Comparison of ENCODE assay signal across 8 mouse cellular contexts in the genomic region with DNA sequence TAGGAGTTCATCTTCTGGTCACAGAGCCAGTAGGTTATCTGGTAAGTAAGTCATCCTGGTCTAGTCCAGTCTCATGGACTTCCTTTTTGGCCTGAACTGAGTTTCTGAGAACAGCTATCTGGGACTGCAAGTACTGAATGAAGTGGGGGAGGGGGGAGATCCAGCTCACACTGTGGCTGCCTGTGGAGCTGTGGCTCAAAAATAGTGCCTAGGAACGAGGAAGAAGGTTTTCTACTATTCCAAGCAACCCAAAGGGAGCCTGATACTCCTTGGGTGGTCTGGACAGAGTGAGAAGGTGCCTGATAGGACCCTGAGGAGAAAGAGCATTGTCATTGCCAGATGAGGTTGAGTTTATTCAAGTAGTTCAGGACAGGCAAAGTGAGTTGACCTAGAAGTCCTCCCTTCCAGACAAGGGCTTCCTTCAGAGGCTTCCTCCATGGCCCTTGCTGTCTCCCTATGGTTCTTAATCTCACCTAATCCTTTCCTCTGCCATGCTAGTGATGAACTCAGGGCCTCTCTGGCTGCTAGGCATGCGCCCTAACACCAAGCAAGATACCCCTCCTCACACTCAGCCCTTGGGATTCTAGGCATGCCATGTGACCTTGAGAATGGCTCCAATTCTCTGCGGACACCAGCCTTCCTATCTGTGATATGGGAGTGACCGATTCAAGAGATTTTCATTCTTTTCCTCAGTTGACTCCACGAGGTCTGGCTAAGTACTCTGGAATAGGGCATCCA. TPM values are rescaled to one million over a fixed set of nuclear protein-coding genes. Genes with fewer than 3 reads are reported as not detected.
DNase-seq lines count a peak whose midpoint lies in the region; ATAC-seq lines count a peak whose summit lies in the region.

No protein-coding gene starts in this region.

- H3K9me3 ChIP-seq in lung, embryonic 15.5 days: no peaks in the 10 kb centered on the region
- 0 out of 2 replicates have a peak, but pooled peaks cover 2% of the 10 kb centered on the region for H3K9me3 ChIP-seq in heart, embryonic 16.5 days (replicated peaks; ENCODE audit: control insufficient read depth, low read length)
- H3K9me3 ChIP-seq in midbrain, embryonic 10.5 days (replicated peaks): no peaks in the 10 kb centered on the region

- WGBS in lung, embryonic 15.5 days: 25% methylated on average over 5 of the region's 5 CpGs
- WGBS in heart, embryonic 16.5 days: 23% methylated on average over 5 of the region's 5 CpGs
- 34% methylated on average over 5 of the region's 5 CpGs for WGBS in midbrain, embryonic 10.5 days

- peaks cover 10% of the 10 kb centered on the region; the same call in 1 of the 2 replicates for H3K36me3 ChIP-seq in lung, embryonic 15.5 days
- H3K36me3 ChIP-seq in heart, embryonic 16.5 days (ENCODE audit: control insufficient read depth, insufficient read depth): peaks cover 9% of the 10 kb centered on the region
- H3K36me3 ChIP-seq in midbrain, embryonic 10.5 days: peaks cover 14% of the 10 kb centered on the region

- peak; percentile 43 to 44 for DNase-seq in adrenal gland, adult (ENCODE audit: inconsistent age in 2 of 2, low spot score in 1 of 2)
- no peak for DNase-seq in adrenal gland, adult 8-10 months
- DNase-seq in lung, postnatal 4 days: no peak
- DNase-seq in midbrain, embryonic 10.5 days (ENCODE audit: low spot score): peak; percentile 20
- DNase-seq in urinary bladder, postnatal 36 days (ENCODE audit: low spot score in 2 of 2): no peak

- no peak for ATAC-seq in lung, embryonic 15.5 days (ENCODE audit: borderline replicate concordance, extremely low read depth, low FRiP score, low TSS enrichment)
- ATAC-seq in heart, embryonic 16.5 days (replicated peaks; ENCODE audit: extremely low read depth, insufficient read depth, low FRiP score): no peak
- ATAC-seq in frontal cortex, adult (ENCODE audit: low TSS enrichment): no peak

- H3K4me2 ChIP-seq in lung, embryonic 15.5 days: peak overlapping the region; percentile 78
- peak overlapping the region; percentile 64 for H3K4me2 ChIP-seq in heart, embryonic 16.5 days (ENCODE audit: low read depth, low read length)

- H3K4me3 ChIP-seq in lung, embryonic 15.5 days: peak overlapping the region; percentile 91
- H3K4me3 ChIP-seq in heart, embryonic 16.5 days (ENCODE audit: low read length): peak overlapping the region; percentile 86
- H3K4me3 ChIP-seq in midbrain, embryonic 10.5 days: peak overlapping the region; percentile 90

- H3K4me1 ChIP-seq in lung, embryonic 15.5 days: peaks cover 20% of the 10 kb centered on the region
- H3K4me1 ChIP-seq in heart, embryonic 16.5 days (ENCODE audit: control insufficient read depth, insufficient read depth, low read length): peaks cover 15% of the 10 kb centered on the region
- peaks cover 29% of the 10 kb centered on the region for H3K4me1 ChIP-seq in midbrain, embryonic 10.5 days

- peak overlapping the region; percentile 98 for H3K27ac ChIP-seq in lung, embryonic 15.5 days
- H3K27ac ChIP-seq in heart, embryonic 16.5 days (ENCODE audit: low read length): peak overlapping the region; percentile 98
- H3K27ac ChIP-seq in midbrain, embryonic 10.5 days (replicated peaks): peak overlapping the region; percentile 94

- H3K9ac ChIP-seq in lung, embryonic 15.5 days: peak overlapping the region; percentile 88
- peak overlapping the region; percentile 95 for H3K9ac ChIP-seq in heart, embryonic 16.5 days (ENCODE audit: low read length)

- no peaks in the 10 kb centered on the region for H3K27me3 ChIP-seq in lung, embryonic 15.5 days
- no peaks in the 10 kb centered on the region for H3K27me3 ChIP-seq in heart, embryonic 16.5 days (ENCODE audit: control insufficient read depth, insufficient read depth, low read length)
- no peaks in the 10 kb centered on the region for H3K27me3 ChIP-seq in midbrain, embryonic 10.5 days (ENCODE audit: low read depth, poor library complexity, severe bottlenecking)

RNA-seq across cellular contexts. Expression of a gene that starts 14.6 kb away (rescaled TPM):
- 10 to 100 TPM; 20.9 to 53.3 (median 33.8) TPM for total RNA-seq in adrenal gland, adult 8-10 months (2022)
- 20.0 and 22.5 TPM in 2 replicates for polyA plus RNA-seq in lung, embryonic 15.5 days (2015; fragmentation: Nextera tagmentation; extraction: Ambion mirVana)
- 15.1 and 16.4 TPM in 2 replicates for polyA plus RNA-seq in heart, embryonic 16.5 days (2015; fragmentation: Nextera tagmentation; extraction: Ambion mirVana)
- polyA plus RNA-seq in midbrain, embryonic 10.5 days (2016; fragmentation: Nextera tagmentation; extraction: Ambion mirVana): 19.0 and 21.2 TPM in 2 replicates

Comparison
In these comparisons a context has a peak if more than half of its experiments do, and no peak if none do; other contexts are left out.
1. DNase-seq: peak in adrenal gland, adult (2 of 2) and midbrain, embryonic 10.5 days (single experiment); none in adrenal gland, adult 8-10 months (single experiment), lung, postnatal 4 days (0 of 2) and urinary bladder, postnatal 36 days (0 of 2).
2. Peak in every context shown above with its lines, with median percentiles within 50 percentile points of each other: H3K27ac ChIP-seq and H3K4me3 ChIP-seq.